Mouse (Mus musculus) erythroblast, adult 5-6 weeks (primary cell): ENCODE measurements at regions not wholly inside any gene's neighbourhood (a gene's known extent, or its start where the extent isn't known, plus 50 kb on each side); places are given as distances from the start of the nearest gene placed in this dataset.

ENCODE experiments used
- ATAC-seq: replicated peaks from 2 replicates; pipeline ENCODE4 v1.8.0; 2016; ENCODE audit warnings: moderate number of reproducible peaks, mild to moderate bottlenecking, moderate TSS enrichment, inconsistent platforms; ENCODE audit not compliant: poor library complexity, low FRiP score, severe bottlenecking

- ATAC-seq = no peak
These were observed 85.1 kb upstream of the Otos start for GRCm38 (mm10) chr1:92733732-92734131.

DNA sequence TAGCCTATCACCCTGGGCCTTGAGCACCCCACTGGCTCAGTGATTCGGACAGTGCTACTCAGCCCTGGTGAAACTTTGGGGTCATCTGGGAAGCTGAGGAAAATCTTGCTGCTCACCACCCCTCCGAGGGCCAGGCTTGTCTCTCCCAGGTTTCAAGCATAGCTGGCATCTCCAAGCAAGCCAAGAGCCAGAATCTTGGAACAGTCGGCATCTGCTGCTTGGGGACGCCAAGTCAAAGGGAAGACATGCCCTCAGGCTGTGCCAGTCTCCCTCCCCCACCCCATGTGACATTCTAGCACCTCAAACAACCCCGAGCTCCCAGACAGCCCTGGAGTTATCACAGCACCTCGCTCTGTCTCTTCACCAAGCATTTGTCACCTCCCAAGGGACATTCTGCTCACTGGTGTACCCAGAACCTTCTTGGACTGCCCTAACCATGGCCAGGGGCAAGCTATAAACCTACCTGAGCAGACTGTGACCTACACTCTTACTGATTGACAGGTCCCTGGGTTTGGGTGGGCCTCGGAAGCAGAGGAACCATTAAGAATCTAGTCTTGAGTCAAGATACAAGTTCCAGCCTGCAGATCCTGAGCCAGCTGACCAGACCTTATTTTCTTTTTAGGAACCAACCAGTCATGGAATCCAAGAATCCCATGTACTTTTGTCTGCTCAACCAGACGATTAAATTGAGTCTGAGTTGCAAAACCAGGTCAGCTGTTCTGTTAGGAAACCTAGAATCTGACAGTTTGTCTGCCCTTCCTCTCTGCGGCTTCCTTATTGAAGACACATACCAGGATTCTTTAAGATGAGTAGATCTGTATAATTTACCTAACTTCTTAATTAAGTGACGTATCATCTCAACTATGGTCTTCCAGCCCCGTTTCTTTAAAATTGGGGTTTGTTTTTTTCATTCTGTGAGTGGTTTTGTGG lies 83.0 kb upstream of the Otos start:
- no peak for ATAC-seq

DNA sequence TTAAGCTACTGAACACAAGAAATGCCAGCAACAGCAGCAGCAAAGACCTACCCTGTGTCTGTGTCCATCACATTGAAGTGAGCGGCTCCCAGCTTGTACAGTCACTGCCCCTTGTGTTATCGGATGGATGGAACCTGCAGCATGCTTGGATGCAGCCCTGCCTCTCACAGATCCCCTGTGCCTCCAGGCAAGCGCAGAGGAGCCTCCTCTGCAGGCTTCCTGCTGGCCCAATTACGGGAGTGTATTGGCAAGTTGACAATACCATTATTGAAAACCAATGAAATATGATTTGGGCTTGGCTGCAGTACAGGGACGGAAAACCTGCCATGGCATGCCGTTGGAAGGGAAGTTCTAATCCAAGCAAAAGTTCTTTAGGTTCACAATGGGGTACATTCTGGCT lies 81.9 kb upstream of the Otos start:
- ATAC-seq = no peak

GRCm38 (mm10) chr1:92727961-92728360 lies 79.3 kb upstream of the Otos start:
- ATAC-seq = no peak

GRCm38 (mm10) chr1:92727371-92727770 lies 78.7 kb upstream of the Otos start:
- no peak for ATAC-seq

GRCm38 (mm10) chr1:92726341-92726740 lies 77.7 kb upstream of the Otos start:
- no peak for ATAC-seq

- ATAC-seq = no peak
These were observed 75.5 kb upstream of the Otos start for GRCm38 (mm10) chr1:92724135-92724534.

GRCm38 (mm10) chr1:92720567-92720966 lies 71.9 kb upstream of the Otos start:
- ATAC-seq = no peak

GRCm38 (mm10) chr1:92719864-92720263 lies 71.2 kb upstream of the Otos start:
- no peak for ATAC-seq

GRCm38 (mm10) chr1:92718108-92718507 lies 69.5 kb upstream of the Otos start:
- ATAC-seq = no peak

DNA sequence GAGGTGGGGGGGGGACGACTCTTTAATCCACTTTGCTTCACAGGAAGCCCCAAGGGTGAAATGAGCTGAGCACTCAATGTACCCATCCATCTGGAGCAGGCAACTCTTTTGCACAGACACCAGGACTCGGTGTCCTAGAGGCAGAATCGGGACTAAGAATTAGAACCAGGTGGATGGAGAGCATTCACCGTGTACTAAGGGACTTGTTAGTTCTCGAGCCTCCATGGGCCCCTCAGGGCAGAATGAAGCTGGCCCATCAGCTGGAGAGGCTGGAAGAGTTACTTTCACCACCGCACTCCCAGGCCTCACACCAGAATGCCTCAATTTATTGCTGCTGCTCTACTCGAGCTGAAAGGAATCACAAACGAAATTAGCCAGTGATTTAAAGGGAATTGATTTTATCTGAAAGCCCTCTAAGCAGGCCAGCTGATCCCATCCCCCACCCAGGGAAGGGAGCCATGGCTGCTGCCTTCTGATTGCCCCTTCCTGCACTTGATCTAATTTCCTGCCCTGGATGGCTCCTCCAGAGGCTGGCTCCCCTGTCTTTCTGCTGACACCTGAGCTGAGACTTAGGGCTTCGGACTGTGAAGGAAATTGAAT lies 66.2 kb upstream of the Otos start:
- ATAC-seq = no peak

- no peak for ATAC-seq
These were observed 63.7 kb upstream of the Otos start for GRCm38 (mm10) chr1:92712366-92712765.

DNA sequence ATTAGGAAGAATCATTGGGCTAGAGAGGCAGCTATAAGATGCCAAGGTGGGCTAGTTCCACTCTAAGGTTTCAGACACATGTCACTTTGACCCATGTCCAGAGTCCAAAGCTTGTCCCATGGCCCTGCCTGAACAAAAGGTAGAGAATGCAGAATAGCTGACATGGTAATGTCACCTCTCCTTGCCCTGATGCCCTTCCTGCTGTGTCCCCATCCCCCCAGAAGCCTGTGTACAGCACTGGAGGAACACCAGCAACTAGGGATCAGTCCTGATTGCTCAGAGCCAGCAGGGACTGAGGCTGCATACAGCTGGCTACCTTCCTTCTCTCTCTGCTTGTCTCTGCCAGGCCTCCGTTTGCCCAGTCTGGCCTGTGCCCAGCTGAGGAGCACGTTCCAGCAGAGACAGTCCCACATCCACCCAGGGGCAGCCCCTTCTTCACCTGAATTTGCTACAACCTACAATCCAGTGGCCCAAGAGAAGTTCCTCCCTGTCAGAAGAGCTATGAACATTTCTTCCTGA lies 61.7 kb upstream of the Otos start:
- ATAC-seq = no peak

DNA sequence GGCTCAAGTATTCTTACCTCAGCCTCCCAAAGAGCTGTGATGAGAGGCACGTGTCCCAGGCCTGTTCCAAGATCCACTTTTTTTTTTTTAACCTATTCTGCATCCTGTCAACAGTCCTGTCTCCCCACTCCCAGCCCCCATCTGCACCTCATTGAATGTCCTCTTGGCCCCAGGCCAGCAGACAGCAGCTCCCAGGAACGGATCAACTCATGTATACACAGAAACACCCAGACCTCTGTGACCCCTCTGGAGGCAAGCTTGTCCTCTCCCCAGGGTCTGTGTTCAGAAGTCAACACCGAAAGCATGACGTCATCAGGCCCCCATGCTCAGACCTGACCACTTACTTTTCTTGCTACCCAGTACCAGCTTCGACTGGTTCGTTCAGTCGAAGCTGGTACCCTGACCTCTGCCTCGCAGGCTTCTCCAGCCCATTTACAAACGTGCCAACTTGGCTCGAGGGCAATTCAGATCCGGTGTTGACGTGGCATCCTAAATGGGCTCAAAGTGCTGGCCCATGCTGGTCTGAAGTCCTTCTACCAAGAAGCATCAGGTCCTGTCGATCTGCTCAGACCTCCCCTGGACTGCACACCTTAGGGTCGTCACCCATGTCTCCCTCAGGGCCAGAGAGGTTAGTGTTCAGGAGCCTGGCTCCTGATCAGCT lies 60.7 kb upstream of the Otos start:
- ATAC-seq = no peak

GRCm38 (mm10) chr1:92707917-92708897 lies 59.6 kb upstream of the Otos start:
- no peak for ATAC-seq

- no peak for ATAC-seq
These were observed 58.8 kb upstream of the Otos start for GRCm38 (mm10) chr1:92707441-92707840.

DNA sequence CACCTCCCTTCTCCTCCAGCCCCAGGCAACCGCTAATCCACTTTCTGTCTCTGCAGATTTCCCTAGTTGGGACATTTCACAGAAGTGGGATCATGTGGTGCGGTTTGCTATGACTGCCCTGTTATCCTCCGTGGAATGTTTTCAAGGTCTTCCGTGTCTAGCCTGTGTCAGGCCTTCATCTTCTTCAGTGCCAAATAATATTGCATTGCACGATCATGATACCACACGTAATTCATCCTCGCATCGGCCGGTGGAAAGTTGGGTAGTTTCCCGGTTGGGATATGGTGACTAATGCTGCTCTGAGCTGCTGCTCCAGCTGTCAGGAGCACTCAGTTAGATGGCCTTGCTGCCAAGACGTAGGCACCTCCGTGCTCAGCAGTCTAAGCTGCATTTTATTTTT lies 55.3 kb upstream of the Otos start:
- no peak for ATAC-seq

DNA sequence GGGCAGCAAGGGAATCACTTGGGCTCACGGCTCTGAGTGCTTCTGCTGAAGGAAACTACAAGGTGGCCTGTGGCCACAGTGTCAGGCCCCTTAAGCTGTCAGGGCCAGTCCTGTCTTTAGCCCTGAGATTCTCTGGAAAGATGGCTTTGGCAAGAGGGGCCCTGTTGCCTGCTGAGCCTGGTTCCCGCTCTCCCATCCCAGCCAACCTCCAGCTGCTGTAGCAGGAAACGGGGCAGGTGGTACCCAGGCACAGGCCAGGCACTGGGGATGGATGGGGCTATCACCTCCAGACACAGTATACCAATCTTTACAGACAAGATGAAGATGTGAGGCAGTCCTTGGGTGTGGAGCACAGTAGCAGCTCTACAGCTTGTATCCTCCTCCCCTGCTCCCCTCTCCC lies 54.6 kb upstream of the Otos start:
- ATAC-seq = no peak

DNA sequence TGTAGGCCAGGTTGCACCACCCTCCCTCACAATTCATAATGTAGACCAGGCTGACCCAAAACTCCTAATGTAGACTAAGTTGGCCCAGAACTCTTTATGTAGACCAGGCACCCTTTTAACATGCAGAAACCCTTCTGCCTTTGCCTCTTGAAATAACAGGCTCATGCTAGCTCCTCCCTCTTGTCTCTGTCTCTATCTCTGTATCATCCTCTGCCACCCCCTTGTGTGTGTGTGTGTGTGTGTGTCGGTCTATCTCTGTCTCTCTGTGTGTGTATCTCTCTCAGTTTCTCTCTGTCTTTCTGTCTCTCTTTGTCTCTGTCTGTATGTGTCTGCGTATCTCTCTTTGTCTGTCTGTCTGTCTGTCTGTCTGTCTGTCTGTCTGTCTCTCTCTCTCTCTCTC lies 51.5 kb upstream of the Otos start:
- ATAC-seq = no peak

DNA sequence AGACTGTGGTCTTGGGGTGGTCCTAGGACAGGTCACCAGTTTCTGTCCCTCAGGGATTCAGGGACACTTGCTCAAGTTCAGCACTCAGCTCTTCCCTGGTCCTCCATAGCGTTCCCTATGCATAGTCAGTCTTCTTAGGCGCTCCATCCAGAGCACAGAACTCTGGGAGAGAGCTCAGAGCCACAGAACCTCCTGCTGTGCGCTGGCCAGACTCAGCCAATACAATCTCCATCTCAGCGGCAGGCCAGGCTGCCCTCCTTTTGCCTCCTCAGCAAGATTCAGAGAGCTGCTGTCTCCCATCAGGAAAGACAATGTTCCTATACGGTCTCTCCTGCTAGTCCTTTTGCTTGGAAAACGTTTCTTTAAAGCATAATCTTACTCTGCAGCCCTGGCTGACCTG lies 51.1 kb upstream of the Otos start:
- no peak for ATAC-seq
